ENCODE assay signal across 21 mouse cellular contexts in genomic region chr15:31511795-31512194, GRCm38 (mm10). TPM values are rescaled to one million over a fixed set of nuclear protein-coding genes. Genes with fewer than 3 reads are reported as not detected.
DNase-seq lines count a peak whose midpoint lies in the region; ATAC-seq lines count a peak whose summit lies in the region.
"Had no signal": no experiment of that assay in that cellular context is flagged by ENCODE, and none has a peak within 500 bp of the region (broad histone marks: within the 10 kb centered on the region; RNA-seq: fewer than 3 reads in every experiment).

No protein-coding gene starts in this region.

- H3K4me1 ChIP-seq in liver, embryonic 11.5 days (replicated peaks; ENCODE audit: control insufficient read depth, insufficient read depth, low read length), result peaks cover 17% of the 10 kb centered on the region
- peaks cover 34% of the 10 kb centered on the region for H3K4me1 ChIP-seq in liver, embryonic 15.5 days (replicated peaks)
- H3K4me1 ChIP-seq in forebrain, embryonic 14.5 days (ENCODE audit: control insufficient read depth, insufficient read depth, low read length), result 0 out of 2 replicates have a peak, but pooled peaks cover 4% of the 10 kb centered on the region
- H3K4me1 ChIP-seq: embryonic facial prominence, embryonic 15.5 days had no signal

- WGBS in liver, embryonic 11.5 days, result 73% methylated on average over 1 of the region's 1 CpGs
- WGBS in liver, embryonic 15.5 days (ENCODE audit: insufficient replicate concordance), result 56% methylated on average over 1 of the region's 1 CpGs
- 90% methylated on average over 1 of the region's 1 CpGs for WGBS in forebrain, embryonic 14.5 days

- H3K27me3 ChIP-seq in liver, embryonic 11.5 days (replicated peaks; ENCODE audit: control insufficient read depth, insufficient read depth, low read length), result no peaks in the 10 kb centered on the region
- no peaks in the 10 kb centered on the region for H3K27me3 ChIP-seq in liver, embryonic 15.5 days
- no peaks in the 10 kb centered on the region for H3K27me3 ChIP-seq in forebrain, embryonic 14.5 days (replicated peaks; ENCODE audit: control insufficient read depth, insufficient read depth, low read length)
- H3K27me3 ChIP-seq: embryonic facial prominence, embryonic 15.5 days; lung, embryonic 15.5 days had no signal

- no peak overlapping the region for H3K9ac ChIP-seq in liver, embryonic 11.5 days (ENCODE audit: low read depth, low read length)
- H3K9ac ChIP-seq in liver, embryonic 15.5 days, result no peak overlapping the region
- H3K9ac ChIP-seq in forebrain, embryonic 14.5 days (ENCODE audit: low read length), result no peak overlapping the region
- H3K9ac ChIP-seq: embryonic facial prominence, embryonic 15.5 days; lung, embryonic 15.5 days had no signal

- H3K27ac ChIP-seq in liver, embryonic 11.5 days (ENCODE audit: low read depth, low read length), result no peak overlapping the region
- 0 out of 2 replicates have a peak overlapping the region, but pooled peaks have one; percentile 9 for H3K27ac ChIP-seq in liver, embryonic 15.5 days (replicated peaks)
- H3K27ac ChIP-seq in forebrain, embryonic 14.5 days (ENCODE audit: low read depth, low read length), result no peak overlapping the region
- H3K27ac ChIP-seq: embryonic facial prominence, embryonic 15.5 days; lung, embryonic 15.5 days had no signal

- H3K4me2 ChIP-seq in liver, embryonic 11.5 days, result no peak overlapping the region
- peak overlapping the region; percentile 4; the same call in 1 of the 2 replicates for H3K4me2 ChIP-seq in liver, embryonic 15.5 days
- H3K4me2 ChIP-seq in forebrain, embryonic 14.5 days (ENCODE audit: low read length), result no peak overlapping the region
- H3K4me2 ChIP-seq: embryonic facial prominence, embryonic 15.5 days; lung, embryonic 15.5 days had no signal

- ATAC-seq in liver, embryonic 11.5 days (replicated peaks; ENCODE audit: low FRiP score), result 0 out of 2 replicates have a peak, but pooled peaks have one; percentile 29
- ATAC-seq in erythroblast, adult 5-6 weeks (replicated peaks; ENCODE audit: low FRiP score, poor library complexity, severe bottlenecking), result peak; percentile 51; the same call in 1 of the 2 replicates
- peak; percentile 20; the same call in 1 of the 2 replicates for ATAC-seq in liver, embryonic 15.5 days (ENCODE audit: insufficient read depth)
- ATAC-seq in forebrain, embryonic 14.5 days, result no peak
- ATAC-seq: intestine, postnatal 0 days had no signal

- peak; percentile 30 for DNase-seq in adrenal gland, postnatal 14 days
- no peak for DNase-seq in adrenal gland, postnatal 4 days (ENCODE audit: low spot score in 2 of 2)
- DNase-seq in liver, embryonic 11.5 days (ENCODE audit: low spot score), result no peak
- no peak for DNase-seq in liver
- DNase-seq in forebrain, embryonic 14.5 days (ENCODE audit: low spot score), result no peak
- DNase-seq in right cerebral cortex, postnatal 25 days, result no peak
- DNase-seq: cerebellum, adult 9-11 months; gastrocnemius, postnatal 36 days; kidney, postnatal 4 days; lung, postnatal 36 days; thymus, adult 18-20 months; thymus, postnatal 36 days had no signal

- no peak overlapping the region for H3K4me3 ChIP-seq in liver, embryonic 11.5 days (ENCODE audit: low read depth, low read length)
- H3K4me3 ChIP-seq in liver, embryonic 15.5 days (replicated peaks), result no peak overlapping the region
- no peak overlapping the region for H3K4me3 ChIP-seq in forebrain, embryonic 14.5 days (ENCODE audit: low read depth, low read length)
- H3K4me3 ChIP-seq: embryonic facial prominence, embryonic 15.5 days; lung, embryonic 15.5 days; myocyte had no signal

- no peaks in the 10 kb centered on the region for H3K9me3 ChIP-seq in liver, embryonic 11.5 days (ENCODE audit: control insufficient read depth, low read length)
- no peaks in the 10 kb centered on the region for H3K9me3 ChIP-seq in liver, embryonic 15.5 days (replicated peaks)
- no peaks in the 10 kb centered on the region for H3K9me3 ChIP-seq in forebrain, embryonic 14.5 days (replicated peaks; ENCODE audit: control insufficient read depth, low read length)
- H3K9me3 ChIP-seq: embryonic facial prominence, embryonic 15.5 days; lung, embryonic 15.5 days had no signal

- no peaks in the 10 kb centered on the region for H3K36me3 ChIP-seq in liver, embryonic 11.5 days (ENCODE audit: control insufficient read depth, insufficient read depth, low read length)
- H3K36me3 ChIP-seq in liver, embryonic 15.5 days (replicated peaks), result no peaks in the 10 kb centered on the region
- H3K36me3 ChIP-seq in forebrain, embryonic 14.5 days (ENCODE audit: control insufficient read depth, insufficient read depth, low read length), result no peaks in the 10 kb centered on the region
- H3K36me3 ChIP-seq: embryonic facial prominence, embryonic 15.5 days; lung, embryonic 15.5 days had no signal

RNA-seq across cellular contexts. Expression of gene March6, which starts 19.1 kb away (rescaled TPM):
- total RNA-seq in adrenal gland, postnatal 14 days (2021), result 105 TPM in 2 replicates
- total RNA-seq in adrenal gland, postnatal 4 days (2021), result 100 to 1,000 TPM; 114 to 120 TPM
- polyA plus RNA-seq in liver, embryonic 11.5 days (2014; fragmentation: Nextera tagmentation; extraction: Ambion mirVana), result 35.5 and 36.1 TPM in 2 replicates
- 32.1 and 35.5 TPM in 2 replicates for total RNA-seq in erythroblast, adult 5-6 weeks (2015; ENCODE audit: low replicate concordance)
- 54.5 and 59.6 TPM in 2 replicates for total RNA-seq in erythroblast, adult 5-6 weeks (2017; ENCODE audit: low replicate concordance)
- 12.9 and 15.6 TPM in 2 replicates for polyA plus RNA-seq in liver, embryonic 15.5 days (2015; fragmentation: Nextera tagmentation; extraction: Ambion mirVana)
- 68.3 and 86.6 TPM in 2 replicates for polyA plus RNA-seq in forebrain, embryonic 14.5 days (2014; fragmentation: Nextera tagmentation; extraction: Ambion mirVana)

RNA-seq across cellular contexts. Expression of gene Cmbl, which starts 53.4 kb away (rescaled TPM):
- 73.9 and 91.6 TPM in 2 replicates for total RNA-seq in adrenal gland, postnatal 14 days (2021)
- 100 to 1,000 TPM; 103 to 106 TPM for total RNA-seq in adrenal gland, postnatal 4 days (2021)
- 2.9 TPM in 2 replicates for polyA plus RNA-seq in liver, embryonic 11.5 days (2014; fragmentation: Nextera tagmentation; extraction: Ambion mirVana)
- 2.3 TPM in 1 of 2 replicates, not detected in the other for total RNA-seq in erythroblast, adult 5-6 weeks (2015; ENCODE audit: low replicate concordance)
- 3.5 and 6.5 TPM in 2 replicates for total RNA-seq in erythroblast, adult 5-6 weeks (2017; ENCODE audit: low replicate concordance)
- 11.0 and 13.3 TPM in 2 replicates for polyA plus RNA-seq in liver, embryonic 15.5 days (2015; fragmentation: Nextera tagmentation; extraction: Ambion mirVana)
- polyA plus RNA-seq in forebrain, embryonic 14.5 days (2014; fragmentation: Nextera tagmentation; extraction: Ambion mirVana), result 6.5 and 9.8 TPM in 2 replicates
- total RNA-seq: common myeloid progenitor, adult 5-6 weeks had no signal

RNA-seq across cellular contexts. Expression of gene Ropn1l, which starts 58.3 kb away (rescaled TPM):
- total RNA-seq in adrenal gland, postnatal 14 days (2021), result 1.1 and 2.3 TPM in 2 replicates
- 1 to 10 TPM; 2.2 to 3.8 TPM for total RNA-seq in adrenal gland, postnatal 4 days (2021)
- 3.0 and 3.1 TPM in 2 replicates for polyA plus RNA-seq in liver, embryonic 11.5 days (2014; fragmentation: Nextera tagmentation; extraction: Ambion mirVana)
- total RNA-seq in erythroblast, adult 5-6 weeks (2015; ENCODE audit: low replicate concordance), result not detected in 2 replicates
- total RNA-seq in erythroblast, adult 5-6 weeks (2017; ENCODE audit: low replicate concordance), result 2.1 TPM in 1 of 2 replicates, not detected in the other
- polyA plus RNA-seq in liver, embryonic 15.5 days (2015; fragmentation: Nextera tagmentation; extraction: Ambion mirVana), result 3.2 and 3.3 TPM in 2 replicates
- polyA plus RNA-seq in forebrain, embryonic 14.5 days (2014; fragmentation: Nextera tagmentation; extraction: Ambion mirVana), result 2.1 and 3.2 TPM in 2 replicates
- total RNA-seq: ES-E14; heart, postnatal 25 days had no signal

Comparison
In these comparisons a context has a peak if more than half of its experiments do, and no peak if none do; other contexts are left out.
1. RNA of gene Cmbl, which starts 53.4 kb away (total RNA-seq): 103 to 106 TPM in adrenal gland, postnatal 4 days and 73.9 to 91.6 TPM in adrenal gland, postnatal 14 days; 2.3 to 6.5 TPM in erythroblast, adult 5-6 weeks; every median in the first group is over 10 times any median in the second.